Mouse (Mus musculus): ENCODE results near the gene Bmp2k. TPM values are rescaled to one million over a fixed set of nuclear protein-coding genes. Genes with fewer than 3 reads are reported as not detected.

The Bmp2k gene
- polyA plus RNA-seq, 1 experiment from 2014 or later = 29.7 TPM

DNA sequence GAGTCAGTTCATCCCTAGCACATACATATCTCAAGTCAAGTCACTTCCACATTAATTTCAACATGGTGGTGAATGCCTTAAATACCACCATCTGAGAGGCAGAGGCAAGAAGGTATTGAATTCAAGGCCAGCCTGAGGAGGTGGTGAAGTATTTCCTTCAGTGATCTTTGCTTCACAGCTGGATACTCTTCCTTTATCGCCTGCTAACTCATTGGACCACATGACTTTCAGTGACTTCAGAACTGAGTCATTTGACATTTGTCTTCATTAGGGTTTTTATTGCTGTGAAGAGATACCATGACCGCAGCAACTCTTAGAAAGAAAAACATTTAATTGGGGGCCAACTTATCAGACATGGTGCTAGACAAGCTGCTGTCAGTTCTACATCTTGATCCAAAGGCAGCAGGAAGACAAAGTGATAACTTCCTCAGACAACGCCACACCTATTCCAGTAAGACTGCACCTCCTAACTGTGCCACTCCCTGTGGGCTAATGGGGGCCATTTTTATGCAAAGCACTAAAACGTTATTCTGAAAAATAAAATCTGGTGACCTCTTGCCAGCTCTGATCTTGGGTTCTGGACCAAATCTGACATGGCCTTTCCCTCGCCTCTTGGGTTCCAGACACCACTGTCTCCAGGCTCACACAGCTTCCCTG is 24.9 kb upstream of the Bmp2k start:
- DNase-seq (ENCODE audit: low spot score) = no peak

DNA sequence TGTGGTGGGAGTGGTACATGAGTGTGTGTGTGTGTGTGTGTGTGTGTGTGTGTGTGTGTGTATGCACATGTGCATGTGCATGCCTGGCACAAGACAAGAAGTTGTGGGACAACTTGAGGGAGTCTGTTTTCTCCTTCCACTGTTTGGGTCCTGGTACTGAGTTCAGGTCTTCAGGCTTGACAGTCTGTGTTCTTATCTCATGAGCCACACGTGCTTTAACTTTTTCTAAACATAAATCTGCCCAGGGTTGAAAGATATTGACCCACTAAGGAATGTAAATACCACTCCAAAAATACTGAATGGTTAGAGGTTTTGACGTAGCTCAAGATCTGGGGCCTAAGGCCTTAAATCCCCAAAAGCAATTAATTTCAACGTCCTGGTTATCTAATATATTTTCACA is 23.8 kb upstream of the Bmp2k start:
- DNase-seq (ENCODE audit: low spot score) = no peak

DNA sequence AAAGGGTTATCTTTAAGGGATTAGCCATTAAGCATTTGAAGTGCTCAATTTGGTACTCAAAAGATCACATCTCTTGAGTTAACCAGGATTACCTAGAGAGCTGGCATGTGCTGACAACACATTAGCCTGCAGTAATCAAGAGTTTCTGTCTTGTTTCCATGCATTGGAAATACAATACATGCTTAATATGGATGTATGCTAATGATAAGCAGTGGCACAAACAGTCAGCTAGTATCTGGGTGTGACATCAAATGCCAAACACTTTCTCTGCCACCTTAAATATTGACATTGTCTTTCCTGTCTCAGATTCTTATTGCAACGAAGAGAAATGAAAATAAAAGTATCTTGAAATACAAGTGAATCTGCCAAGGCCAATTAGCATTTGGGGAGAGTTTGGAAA is 22.8 kb upstream of the Bmp2k start:
- DNase-seq (ENCODE audit: low spot score) = no peak

DNA sequence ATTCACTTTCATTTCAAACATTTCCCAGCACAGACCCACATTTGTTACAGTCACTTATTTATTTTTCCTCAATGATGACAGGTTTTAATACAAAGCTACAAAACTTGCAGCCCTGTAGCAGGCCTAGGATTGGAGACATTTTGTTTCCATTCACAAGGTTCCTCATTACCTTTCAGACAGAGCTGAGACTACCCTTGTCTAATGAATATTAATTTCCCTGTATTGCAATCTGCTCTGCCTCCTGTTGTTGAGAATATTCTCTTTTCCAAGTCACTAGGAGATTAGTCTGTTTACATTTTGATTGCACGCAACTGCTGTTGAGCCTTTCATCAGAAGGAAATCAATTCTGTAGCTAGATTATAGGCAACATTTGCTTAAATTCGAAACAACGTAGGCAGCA is 22.4 kb upstream of the Bmp2k start:
- no peak for DNase-seq (ENCODE audit: low spot score)

DNA sequence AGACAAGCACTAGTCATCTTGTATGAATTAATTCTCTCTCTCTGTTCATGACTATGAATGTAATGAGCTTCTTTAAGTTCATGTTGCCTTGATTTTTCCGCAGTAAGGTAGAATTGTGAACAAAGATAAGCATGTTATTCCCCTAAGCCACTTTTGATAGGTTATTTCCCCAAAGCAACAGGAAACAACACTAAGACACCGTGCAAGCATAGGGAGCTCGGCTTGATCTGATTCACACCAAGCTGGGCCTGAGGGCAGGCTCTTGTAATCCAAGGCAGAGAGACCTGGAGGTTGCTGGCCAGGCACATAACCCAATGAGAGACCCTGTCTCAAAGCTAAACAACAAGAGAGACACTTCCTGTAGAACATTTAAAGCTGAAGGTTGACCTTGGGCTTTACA is 21.3 kb upstream of the Bmp2k start:
- no peak for DNase-seq (ENCODE audit: low spot score)

DNA sequence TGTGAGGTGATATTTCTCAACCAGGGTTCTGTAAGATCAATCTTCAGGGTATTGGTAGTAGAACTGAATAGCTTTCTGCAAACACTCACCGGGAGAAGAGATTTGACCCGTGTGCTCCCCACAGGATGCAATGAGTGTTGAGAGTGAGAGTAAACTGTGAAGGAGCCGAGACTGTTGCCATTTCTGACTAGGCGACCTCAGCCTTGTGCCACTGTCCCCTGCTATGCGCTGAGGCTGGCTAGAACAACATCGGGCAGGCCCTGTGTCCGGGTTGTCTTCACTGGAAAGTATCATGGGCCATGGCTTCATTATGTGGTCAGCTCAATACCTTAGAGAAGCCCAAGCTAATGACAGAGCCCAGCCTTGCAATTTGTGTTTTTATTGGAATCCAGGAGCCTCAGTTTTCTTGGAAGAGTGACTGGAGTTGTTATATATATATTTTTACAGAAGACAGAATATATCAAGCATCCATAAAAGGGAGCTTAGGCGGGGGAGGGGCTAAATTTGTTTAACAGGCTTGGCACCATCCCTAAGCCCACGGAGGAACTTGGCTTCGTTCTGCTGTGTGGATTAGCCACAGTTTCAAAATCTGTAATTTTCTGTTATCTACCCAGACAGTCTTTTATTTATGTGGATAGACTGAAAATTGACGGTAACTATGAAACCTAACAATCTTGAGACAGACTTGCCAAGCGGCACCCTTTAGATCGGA is 18.0 kb upstream of the Bmp2k start:
- DNase-seq (ENCODE audit: low spot score) = no peak

DNA sequence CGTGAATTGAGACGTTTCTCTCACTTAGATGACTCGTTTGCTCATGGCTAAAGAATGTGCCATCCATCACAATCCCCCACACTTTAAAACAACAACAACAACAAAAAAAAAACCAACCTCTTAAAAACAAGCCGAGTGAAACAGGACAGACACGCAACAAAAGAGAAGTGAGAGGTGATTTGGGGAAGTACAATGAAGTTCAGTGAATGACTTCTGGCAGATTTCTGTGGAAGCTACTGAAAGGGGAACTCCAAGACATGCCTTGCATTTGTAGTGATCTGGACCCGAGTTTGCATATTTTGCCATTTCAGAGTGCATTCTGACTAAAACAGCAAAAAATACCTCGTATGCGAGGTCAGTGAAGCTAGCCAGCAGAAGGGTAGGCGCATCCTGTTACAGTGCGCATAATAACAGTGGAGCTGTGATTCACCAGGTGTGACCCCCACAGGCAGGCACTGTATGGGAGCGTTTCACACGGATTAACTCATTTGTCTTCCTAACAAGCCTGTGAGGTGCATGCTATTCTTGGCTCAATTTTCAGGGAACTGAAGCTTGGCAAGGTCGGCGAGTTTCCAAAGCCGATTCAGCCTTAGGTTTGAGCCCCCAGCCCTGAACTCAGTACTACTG is 17.4 kb upstream of the Bmp2k start:
- no peak for DNase-seq (ENCODE audit: low spot score)

DNA sequence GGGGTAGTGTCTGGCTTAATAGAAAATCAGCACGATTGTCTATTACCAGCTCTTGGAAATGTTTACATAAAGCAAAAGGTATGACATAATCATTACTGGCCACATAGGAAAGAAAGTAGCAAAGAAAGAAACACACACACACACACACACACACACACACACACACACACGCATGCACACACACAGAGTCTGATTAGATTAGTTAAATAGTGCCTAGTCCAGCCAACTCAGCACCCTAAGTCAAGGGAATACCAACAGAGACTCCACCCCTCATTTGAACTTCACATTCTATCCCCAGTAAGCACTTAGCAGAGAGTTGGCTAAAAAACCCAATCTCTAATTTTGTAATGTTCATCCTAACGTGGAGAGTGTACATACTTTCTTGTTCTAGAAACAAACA is 15.5 kb upstream of the Bmp2k start:
- DNase-seq (ENCODE audit: low spot score) = no peak

DNA sequence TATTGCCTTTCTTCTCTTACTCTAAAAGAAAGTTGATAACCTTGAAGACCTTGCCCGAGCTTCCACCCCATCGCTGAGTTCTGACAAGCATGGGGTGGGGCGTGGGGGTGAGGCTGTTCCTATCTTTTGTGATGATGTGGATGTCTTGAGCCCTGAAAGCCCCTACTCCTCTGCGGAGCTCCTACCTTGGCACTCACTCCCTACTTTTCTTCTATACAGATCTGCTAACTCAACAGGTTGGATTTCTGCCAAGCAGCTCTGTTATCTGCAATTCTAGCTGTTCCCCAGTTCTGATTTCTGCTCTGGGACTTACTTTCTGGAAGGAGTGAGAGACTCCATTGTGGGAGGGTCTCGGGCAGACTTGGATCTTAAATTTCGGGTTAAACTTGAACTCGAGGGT is 14.3 kb upstream of the Bmp2k start:
- no peak for DNase-seq (ENCODE audit: low spot score)

DNA sequence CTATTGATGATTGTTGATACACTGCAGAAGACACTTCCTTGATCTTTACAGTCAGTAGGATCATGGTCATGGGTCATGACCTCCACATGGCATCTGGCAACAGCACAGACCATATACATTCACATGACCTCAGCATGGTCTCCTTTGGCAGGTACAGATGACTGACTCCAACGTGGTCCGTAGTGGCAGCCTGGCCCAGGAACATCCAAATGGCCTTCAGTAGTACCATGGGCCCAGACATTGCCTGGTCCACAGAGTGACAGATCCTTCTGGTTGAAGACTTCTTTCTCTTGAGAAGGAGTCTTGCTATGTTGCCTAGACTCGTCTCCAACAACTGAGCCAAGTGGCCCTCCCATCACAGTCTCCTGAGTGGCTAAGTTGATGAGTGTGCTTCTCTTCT is 10.6 kb upstream of the Bmp2k start:
- no peak for DNase-seq (ENCODE audit: low spot score)

DNA sequence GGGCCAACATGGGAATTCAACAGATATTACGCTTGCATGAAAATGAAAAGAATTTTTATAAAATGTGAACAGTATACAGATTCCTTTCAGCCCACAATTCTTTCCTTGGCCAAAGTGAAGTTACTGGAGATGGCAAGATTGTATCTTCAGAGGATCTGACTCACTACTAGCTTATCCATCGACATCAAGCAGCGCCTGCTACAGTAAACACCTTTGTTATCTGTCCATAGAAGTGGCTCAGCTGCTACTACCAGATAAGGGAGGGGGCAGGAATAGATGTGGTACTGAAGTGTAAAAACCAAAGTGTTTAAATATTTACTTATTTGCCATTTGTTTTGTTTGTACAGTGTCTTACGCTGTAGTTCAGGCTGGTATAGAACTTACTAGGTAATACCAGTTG is 8.6 kb upstream of the Bmp2k start:
- DNase-seq (ENCODE audit: low spot score) = no peak

DNA sequence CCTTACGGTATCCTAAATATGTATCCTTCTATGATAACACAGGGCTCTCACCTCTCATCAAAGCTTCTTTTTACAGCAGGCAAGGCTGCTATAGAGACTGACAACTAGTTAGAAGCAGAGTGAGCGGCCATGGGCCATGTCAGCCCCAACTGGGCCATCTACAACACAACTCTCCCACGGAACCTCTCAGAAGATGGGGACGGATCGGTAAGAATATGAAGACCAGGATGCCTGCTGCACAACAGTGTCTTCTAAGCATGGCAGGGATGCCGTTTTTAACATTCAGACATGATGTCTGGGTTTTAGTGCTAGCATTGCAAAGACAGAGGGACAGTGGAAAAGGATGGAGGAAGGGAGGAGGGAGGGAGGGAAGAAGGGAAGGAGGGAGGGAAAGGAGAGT is 6.3 kb upstream of the Bmp2k start:
- DNase-seq (ENCODE audit: low spot score) = no peak

DNA sequence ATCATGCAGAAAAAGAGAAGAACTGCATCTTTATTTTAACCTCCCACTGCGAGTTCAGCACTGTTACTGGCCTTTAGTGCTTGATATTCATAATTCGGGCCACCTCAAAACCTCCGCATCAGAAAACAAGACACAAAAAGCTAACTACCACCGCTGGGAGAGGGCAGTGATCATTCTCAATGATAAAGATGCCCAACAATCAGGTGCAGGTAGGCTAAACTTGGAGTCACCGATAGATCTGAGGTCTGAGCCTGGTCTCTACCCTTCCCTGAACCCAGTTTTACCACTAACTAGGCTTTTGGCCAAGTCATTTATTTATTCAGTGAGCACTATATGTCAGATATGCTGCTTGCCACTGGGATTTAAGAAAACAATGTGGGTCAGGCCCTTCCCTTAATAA is 4.8 kb upstream of the Bmp2k start:
- no peak for DNase-seq (ENCODE audit: low spot score)

DNA sequence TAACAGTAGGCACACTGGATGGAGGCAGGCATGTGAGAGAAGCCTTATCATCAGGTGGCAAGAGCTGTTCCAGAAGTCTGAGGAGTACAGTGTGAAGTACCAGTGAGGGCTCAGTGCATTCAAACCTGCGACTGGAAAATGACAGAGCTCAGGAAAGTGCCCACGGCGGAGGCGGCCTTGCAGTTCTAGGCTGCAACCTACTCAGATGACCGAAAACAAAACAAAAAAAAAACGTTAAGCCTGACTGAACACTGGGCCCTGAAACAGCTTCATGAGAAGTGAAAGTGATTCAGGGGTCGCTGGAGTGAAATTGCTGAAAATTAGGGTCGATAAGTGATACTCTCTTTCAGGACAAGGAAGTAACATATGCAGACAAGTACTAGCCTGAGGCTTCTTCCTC is 4.4 kb upstream of the Bmp2k start:
- no peak for DNase-seq (ENCODE audit: low spot score)

DNA sequence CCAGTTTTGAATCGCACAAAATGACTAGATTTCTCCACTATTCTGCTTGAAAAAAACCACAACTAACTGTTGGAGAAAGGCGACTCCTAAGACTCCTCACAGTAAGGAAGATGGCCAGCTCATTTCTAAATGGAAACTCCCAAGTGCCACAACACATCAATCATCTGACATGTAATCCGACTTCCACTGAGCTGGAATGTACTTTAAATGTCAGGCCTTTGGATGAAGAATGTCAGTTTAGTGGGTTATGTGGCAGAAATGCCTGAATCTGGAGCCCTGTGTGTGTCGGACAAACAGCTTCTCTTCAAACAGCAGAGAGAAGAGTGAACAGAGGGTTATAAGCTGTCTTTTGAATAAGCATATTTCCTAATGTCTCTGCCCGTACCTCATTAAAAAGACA is 1.7 kb upstream of the Bmp2k start:
- no peak for DNase-seq (ENCODE audit: low spot score)

DNA sequence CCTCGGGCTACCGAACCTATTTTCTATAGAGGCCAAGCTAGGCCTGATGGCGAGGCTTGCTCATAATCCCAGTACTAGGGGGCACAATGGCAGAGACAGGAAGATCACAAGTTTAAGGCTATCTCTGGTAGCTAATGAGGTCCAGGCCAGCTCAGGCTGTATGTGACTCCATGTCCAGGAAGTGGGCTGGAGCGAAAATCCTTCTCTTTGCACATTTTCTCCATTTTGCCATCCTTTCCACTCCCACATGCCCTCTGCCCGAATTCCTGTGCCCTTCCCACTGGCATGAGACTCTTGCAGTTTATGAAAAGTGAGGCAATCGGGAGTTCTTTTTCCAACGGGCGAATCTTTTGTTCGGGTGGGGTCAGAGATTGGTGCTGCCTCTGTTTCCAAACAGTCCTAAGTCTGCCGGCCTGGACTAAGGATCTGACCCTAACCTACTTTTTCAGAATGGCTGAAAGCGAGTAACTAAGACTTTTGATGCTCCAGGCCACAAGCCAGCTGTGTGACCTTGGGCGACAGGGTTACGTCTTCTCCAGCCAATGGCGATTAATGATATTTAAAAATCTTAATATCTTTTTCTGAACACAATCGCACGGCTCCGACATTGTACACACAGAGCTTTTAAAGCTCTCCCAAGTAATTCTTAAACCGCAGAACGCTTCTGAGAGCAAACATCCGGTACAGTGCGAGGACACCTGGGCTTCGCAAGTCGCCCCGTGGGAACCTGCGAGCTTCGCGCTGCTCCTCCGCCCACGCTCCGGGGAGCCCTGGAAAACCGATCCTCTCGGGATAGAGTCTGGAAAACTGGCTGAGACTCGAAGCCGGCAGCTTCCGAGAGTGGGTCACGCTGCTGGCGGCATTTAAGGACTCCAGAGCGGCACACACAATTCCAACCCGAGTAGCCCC is 834 bp upstream of the Bmp2k start:
- peak; percentile 88 for DNase-seq (ENCODE audit: low spot score)

DNA sequence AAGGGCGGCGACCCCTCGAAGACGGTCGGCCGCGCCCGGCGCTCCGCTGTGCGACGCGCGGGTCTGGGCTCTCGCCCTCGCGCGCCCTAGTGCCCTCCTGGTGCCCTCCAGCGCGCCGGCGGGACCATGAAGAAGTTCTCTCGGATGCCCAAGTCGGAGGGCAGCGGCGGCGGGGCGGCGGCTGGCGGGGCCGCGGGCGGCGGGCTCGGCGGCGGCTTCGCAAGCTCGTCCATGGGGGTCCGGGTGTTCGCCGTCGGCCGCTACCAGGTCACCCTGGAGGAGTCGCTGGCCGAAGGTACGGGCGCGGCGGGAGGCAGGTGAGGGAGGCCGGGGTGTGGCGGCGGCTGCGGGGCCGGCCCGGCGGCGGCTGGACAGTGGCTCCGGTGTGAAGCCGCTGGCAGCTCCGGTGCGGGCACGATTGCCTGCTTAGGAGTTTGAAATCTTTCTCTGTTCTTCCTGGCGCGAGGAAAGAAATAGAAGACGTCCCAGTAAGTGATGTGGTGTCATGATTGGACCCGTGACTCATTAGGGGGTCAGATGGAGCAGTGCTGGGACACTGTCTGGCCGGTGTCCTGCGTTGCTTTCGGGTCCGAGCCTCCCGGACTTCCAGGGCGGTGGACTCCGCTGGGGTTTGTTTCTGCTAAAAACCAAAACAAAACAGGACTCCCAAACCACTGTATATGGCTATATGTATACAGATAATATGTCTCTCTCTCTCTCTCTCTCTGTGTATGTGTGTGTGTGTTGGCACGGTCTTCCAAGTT is 495 bp downstream of the Bmp2k start:
- DNase-seq (ENCODE audit: low spot score) = peak; percentile 32

DNA sequence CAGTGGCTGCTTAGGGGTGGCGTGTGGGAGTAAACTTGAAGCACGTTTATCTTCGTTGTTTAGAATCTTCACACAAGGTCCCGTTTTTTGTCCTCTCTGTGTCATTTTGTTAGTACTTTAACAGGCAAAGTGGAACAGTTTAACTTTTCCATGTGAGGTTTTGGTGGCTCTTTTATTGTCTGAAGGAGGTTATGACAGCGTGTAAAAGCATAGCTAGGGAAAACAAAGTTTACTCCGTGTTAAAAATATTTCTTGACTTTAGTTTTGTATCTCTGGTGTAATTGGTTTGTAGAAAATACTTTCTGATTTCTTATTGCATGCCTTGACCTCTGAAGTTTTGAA is 1.0 kb downstream of the Bmp2k start:
- no peak for DNase-seq (ENCODE audit: low spot score)

DNA sequence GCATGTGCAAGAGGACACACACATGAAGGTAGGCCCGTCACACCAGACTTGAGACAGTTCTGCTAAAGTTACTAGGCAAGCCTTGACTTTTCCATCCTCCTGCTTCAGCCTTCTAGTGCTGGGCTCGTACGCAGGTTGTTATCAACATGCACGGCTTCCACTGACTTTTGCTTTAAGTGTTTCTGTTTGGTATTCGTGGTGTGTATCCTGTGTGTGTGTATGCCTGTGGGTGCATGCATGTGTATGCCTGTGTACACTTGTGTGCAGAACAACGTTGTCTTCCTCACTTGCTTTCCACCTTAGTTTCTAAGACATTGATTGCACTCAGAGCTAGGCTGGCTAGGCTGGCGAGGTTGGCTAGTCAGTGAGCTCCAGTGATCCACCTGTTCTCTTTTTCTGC is 2.1 kb downstream of the Bmp2k start:
- no peak for DNase-seq (ENCODE audit: low spot score)

DNA sequence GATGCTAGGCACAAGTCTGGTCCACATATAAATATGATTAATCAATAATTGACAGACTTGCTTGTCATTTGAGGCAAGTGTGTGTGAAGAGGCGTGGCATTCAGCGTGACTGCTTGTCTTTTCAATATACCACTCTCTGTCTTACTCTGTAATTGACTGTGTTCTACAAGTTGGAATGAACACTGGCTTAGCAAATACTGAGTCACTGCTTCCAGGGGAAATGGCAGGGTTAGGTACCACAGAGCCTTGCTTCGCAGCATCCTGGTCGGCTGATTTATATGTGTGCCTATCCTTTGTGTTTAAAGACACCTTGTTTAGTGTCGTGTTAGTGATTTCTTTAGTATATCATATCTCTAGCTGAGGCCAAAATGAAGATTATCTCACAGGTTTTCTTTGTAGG is 3.0 kb downstream of the Bmp2k start:
- no peak for DNase-seq (ENCODE audit: low spot score)

DNA sequence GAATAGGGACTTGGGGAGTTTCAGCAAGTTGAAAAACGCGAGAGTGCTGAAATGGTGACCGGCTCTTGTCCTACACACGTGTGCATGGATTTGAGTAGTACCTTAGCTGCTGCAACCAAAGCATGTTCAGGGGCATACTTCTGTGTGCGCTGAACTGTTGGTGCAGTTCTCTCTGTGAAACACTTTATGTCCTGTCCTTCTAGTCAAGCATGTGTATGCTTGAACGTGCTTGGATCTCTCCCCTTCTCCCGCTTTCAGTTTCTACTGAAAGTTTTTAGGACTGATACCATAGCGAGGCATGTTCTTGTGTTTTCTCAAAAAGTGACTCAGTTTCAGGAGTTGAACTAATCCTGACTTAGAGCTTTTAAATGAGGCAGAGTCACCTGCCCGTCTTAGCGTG is 3.7 kb downstream of the Bmp2k start:
- DNase-seq (ENCODE audit: low spot score) = no peak
